Comparison of ENCODE assay signal across 20 mouse cellular contexts in the genomic region with DNA sequence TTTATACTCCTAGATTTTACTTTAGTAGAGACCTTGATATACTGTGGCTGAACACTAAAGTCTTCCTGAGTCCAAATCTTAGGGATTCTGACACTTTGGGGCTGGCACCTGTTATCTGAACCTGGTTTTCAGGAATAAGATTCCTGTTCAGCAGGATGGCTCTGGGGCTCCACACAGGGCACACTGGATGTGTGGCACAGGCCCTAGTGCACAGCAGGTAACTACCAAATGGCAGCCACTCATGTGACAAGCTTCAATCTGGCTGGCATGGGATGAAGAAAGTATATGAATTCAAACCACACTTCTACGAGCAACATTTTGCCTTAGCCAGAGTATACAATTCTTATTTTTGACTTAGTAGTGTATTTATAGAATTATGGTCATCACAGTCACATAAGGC. TPM values are rescaled to one million over a fixed set of nuclear protein-coding genes. Genes with fewer than 3 reads are reported as not detected.
DNase-seq lines count a peak whose midpoint lies in the region; ATAC-seq lines count a peak whose summit lies in the region.
"Had no signal": no experiment of that assay in that cellular context is flagged by ENCODE, and none has a peak within 500 bp of the region (broad histone marks: within the 10 kb centered on the region; RNA-seq: fewer than 3 reads in every experiment).

No protein-coding gene starts in this region.

- no peak overlapping the region for H3K9ac ChIP-seq in liver, embryonic 11.5 days (ENCODE audit: low read depth, low read length)
- H3K9ac ChIP-seq in heart, embryonic 12.5 days: no peak overlapping the region
- H3K9ac ChIP-seq: embryonic facial prominence, embryonic 12.5 days; forebrain, embryonic 15.5 days; heart, embryonic 15.5 days; hindbrain, embryonic 13.5 days had no signal

- no peaks in the 10 kb centered on the region for H3K36me3 ChIP-seq in liver, embryonic 11.5 days (ENCODE audit: control insufficient read depth, insufficient read depth, low read length)
- no peaks in the 10 kb centered on the region for H3K36me3 ChIP-seq in heart, embryonic 12.5 days
- H3K36me3 ChIP-seq: embryonic facial prominence, embryonic 12.5 days; forebrain, embryonic 15.5 days; heart, embryonic 10.5 days; heart, embryonic 15.5 days; hindbrain, embryonic 13.5 days had no signal

- whole genome bisulfite sequencing in liver, embryonic 11.5 days: 71% methylated on average over 1 of the region's 1 CpGs
- WGBS in heart, embryonic 12.5 days: 68% methylated on average over 1 of the region's 1 CpGs

- H3K4me2 ChIP-seq in liver, embryonic 11.5 days: no peak overlapping the region
- no peak overlapping the region for H3K4me2 ChIP-seq in heart, embryonic 12.5 days
- H3K4me2 ChIP-seq: embryonic facial prominence, embryonic 12.5 days; forebrain, embryonic 15.5 days; heart, embryonic 15.5 days; hindbrain, embryonic 13.5 days had no signal

- no peaks in the 10 kb centered on the region for H3K27me3 ChIP-seq in liver, embryonic 11.5 days (replicated peaks; ENCODE audit: control insufficient read depth, insufficient read depth, low read length)
- H3K27me3 ChIP-seq in heart, embryonic 12.5 days (replicated peaks): no peaks in the 10 kb centered on the region
- H3K27me3 ChIP-seq: embryonic facial prominence, embryonic 12.5 days; forebrain, embryonic 15.5 days; heart, embryonic 15.5 days; hindbrain, embryonic 13.5 days had no signal

- H3K9me3 ChIP-seq in liver, embryonic 11.5 days (ENCODE audit: control insufficient read depth, low read length): no peaks in the 10 kb centered on the region
- no peaks in the 10 kb centered on the region for H3K9me3 ChIP-seq in heart, embryonic 12.5 days (replicated peaks)
- H3K9me3 ChIP-seq: embryonic facial prominence, embryonic 12.5 days; forebrain, embryonic 15.5 days; heart, embryonic 10.5 days; heart, embryonic 15.5 days; hindbrain, embryonic 13.5 days had no signal

- peak; percentile 19 for DNase-seq in left cerebral cortex, postnatal 4 days
- DNase-seq in left cerebral cortex, adult 18-20 months (ENCODE audit: low spot score in 2 of 2): no peak
- peak; percentile 13 for DNase-seq in cerebellum, adult 9-10 months
- DNase-seq in cerebellum, postnatal 25 days: peak; percentile 63 to 71
- no peak for DNase-seq in liver, embryonic 11.5 days (ENCODE audit: low spot score)
- DNase-seq: adrenal gland, adult 2 months; adrenal gland, postnatal 36 days; gastrocnemius, postnatal 10 days; heart, adult 18-20 months; heart, postnatal 14 days; kidney, adult 11 months had no signal

- intact Hi-C loops in left cerebral cortex, postnatal 4 days (cut with DNase I): no loop called here

- ATAC-seq in liver, embryonic 11.5 days (replicated peaks; ENCODE audit: low FRiP score): no peak
- no peak for ATAC-seq in heart, embryonic 12.5 days (ENCODE audit: insufficient number of reproducible peaks, low FRiP score)
- ATAC-seq: forebrain, embryonic 15.5 days; hindbrain, postnatal 0 days had no signal

- H3K4me1 ChIP-seq in liver, embryonic 11.5 days (replicated peaks; ENCODE audit: control insufficient read depth, insufficient read depth, low read length): no peaks in the 10 kb centered on the region
- H3K4me1 ChIP-seq in heart, embryonic 12.5 days (replicated peaks): peaks cover 8% of the 10 kb centered on the region; the same call in 1 of the 2 replicates
- H3K4me1 ChIP-seq: embryonic facial prominence, embryonic 12.5 days; forebrain, embryonic 15.5 days; heart, embryonic 10.5 days; heart, embryonic 15.5 days; hindbrain, embryonic 13.5 days had no signal

- no peak overlapping the region for H3K4me3 ChIP-seq in liver, embryonic 11.5 days (ENCODE audit: low read depth, low read length)
- no peak overlapping the region for H3K4me3 ChIP-seq in heart, embryonic 12.5 days
- H3K4me3 ChIP-seq: embryonic facial prominence, embryonic 12.5 days; forebrain, embryonic 15.5 days; hindbrain, embryonic 13.5 days had no signal

- no peak overlapping the region for H3K27ac ChIP-seq in liver, embryonic 11.5 days (ENCODE audit: low read depth, low read length)
- no peak overlapping the region for H3K27ac ChIP-seq in heart, embryonic 12.5 days (ENCODE audit: poor library complexity, severe bottlenecking)
- H3K27ac ChIP-seq: embryonic facial prominence, embryonic 12.5 days; forebrain, embryonic 15.5 days; heart, embryonic 10.5 days; heart, embryonic 15.5 days; hindbrain, embryonic 13.5 days; hindbrain, postnatal 0 days had no signal

RNA-seq across cellular contexts. Expression of gene Rxfp1, which starts 0.8 kb away (rescaled TPM):
- total RNA-seq in left cerebral cortex, postnatal 4 days (2021): 10 to 100 TPM; 27.1 to 27.5 TPM
- total RNA-seq in left cerebral cortex, adult 18-20 months (2021): 10 to 100 TPM; 12.0 to 16.8 TPM
- polyA plus RNA-seq in liver, embryonic 11.5 days (2014; fragmentation: Nextera tagmentation; extraction: Ambion mirVana): 0.14 and 0.29 TPM in 2 replicates
- polyA plus RNA-seq in heart, embryonic 12.5 days (2016; fragmentation: Nextera tagmentation; extraction: Ambion mirVana): 6.3 and 6.8 TPM in 2 replicates
- total RNA-seq: adrenal gland, adult 2 months; hematopoietic stem cell, adult 5-6 weeks had no signal
- polyA plus RNA-seq: adrenal gland, adult 2 months; intestine, embryonic 14.5 days had no signal

Comparison
In these comparisons a context has a peak if more than half of its experiments do, and no peak if none do; other contexts are left out.
1. DNase-seq: peak in left cerebral cortex, postnatal 4 days (single experiment), cerebellum, adult 9-10 months (single experiment) and cerebellum, postnatal 25 days (2 of 2); none in left cerebral cortex, adult 18-20 months (0 of 2) and liver, embryonic 11.5 days (single experiment).